Mouse (Mus musculus): ENCODE results near the gene Mt2.
A peak's percentile ranks its signal among the peaks of the same experiment; 100 is the strongest.

DNA sequence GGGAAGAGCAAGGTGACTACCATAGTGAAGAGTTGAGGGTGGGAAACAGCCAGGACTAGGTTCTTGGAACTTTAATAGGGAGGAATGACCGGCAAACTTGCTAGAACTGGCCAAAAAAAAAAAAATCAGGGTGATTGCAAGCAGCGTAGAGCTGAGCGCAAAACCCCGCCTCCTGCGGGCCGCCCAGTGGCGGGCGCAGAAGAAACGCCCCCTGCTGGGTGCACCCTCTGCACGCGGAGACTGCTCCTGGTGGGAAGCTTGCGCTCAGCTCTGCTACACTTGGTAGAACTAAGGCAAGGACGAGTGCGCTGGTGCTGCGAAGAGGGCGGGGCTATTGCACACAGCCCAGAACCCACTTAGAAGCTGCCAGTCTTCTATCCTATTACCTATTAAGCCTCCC, 10.7 kb downstream of the Mt2 start:
- peak; percentile 50; the same call in 1 of the 2 replicates for TF ChIP-seq POLR2A (IDR thresholded peaks at IDR 0.05; ENCODE audit: control insufficient read depth, low read depth, low read length)
- TF ChIP-seq CTCF (IDR thresholded peaks at IDR 0.05; ENCODE audit: control insufficient read depth, insufficient read depth, insufficient replicate concordance, low read depth, low read length), result peak; percentile 49; the same call in 1 of the 2 replicates

Measured in testis, adult 2 months (tissue).